Mouse (Mus musculus): ENCODE measurements around the gene Rhbdf2. TPM values are rescaled to one million over a fixed set of nuclear protein-coding genes. Genes with fewer than 3 reads are reported as not detected.

Rhbdf2 gene
- total RNA-seq, 1 experiment = 29.3 TPM

GRCm38 (mm10) chr11:116661291-116661947, 34.6 kb upstream of the Rhbdf2 start:
- no peaks in the 10 kb centered on the region for H3K9me3 ChIP-seq (ENCODE audit: control insufficient read depth, insufficient read depth, low read depth, low read length)
- TF ChIP-seq CHD2 (IDR thresholded peaks at IDR 0.05; ENCODE audit: low read depth, low read length) = no peak
- TF ChIP-seq MAFK (IDR thresholded peaks at IDR 0.05; ENCODE audit: insufficient read depth, low read depth, low read length) = no peak
- no peak for TF ChIP-seq HCFC1 (IDR thresholded peaks at IDR 0.05; ENCODE audit: borderline replicate concordance, insufficient read depth, low read length)
- no peak for TF ChIP-seq ZNF384 (IDR thresholded peaks at IDR 0.05; ENCODE audit: low read depth, low read length)
- no peak for TF ChIP-seq ZC3H11A (IDR thresholded peaks at IDR 0.05; ENCODE audit: borderline replicate concordance, low read depth, low read length)
- no peak for DNase-seq (ENCODE audit: low read depth, low spot score)
- in situ Hi-C loops (cut with MboI; ENCODE audit: low sequenced_read_pairs in 2 of 2, unreplicated experiment in 2 of 2) = no loop called here
- H3K4me3 ChIP-seq (ENCODE audit: insufficient read depth in 1 of 2, low read depth in 1 of 2, low read length in 2 of 2, poor library complexity in 1 of 2, severe bottlenecking in 1 of 2) = no peak overlapping the region
- H3K9ac ChIP-seq (ENCODE audit: insufficient read depth, low read depth, low read length, poor library complexity, severe bottlenecking) = no peak overlapping the region
- no peak overlapping the region for H3K27ac ChIP-seq (ENCODE audit: insufficient read depth, low read depth, low read length, poor library complexity, severe bottlenecking)
- peaks cover 1 to 32% of the 10 kb centered on the region in 2 experiments; a peak in 2 of 4 replicates for H3K4me1 ChIP-seq (ENCODE audit: control insufficient read depth in 2 of 2, insufficient read depth in 2 of 2, low read length in 2 of 2, poor library complexity in 1 of 2)
- H3K36me3 ChIP-seq (ENCODE audit: control insufficient read depth, insufficient read depth, low read length, poor library complexity, severe bottlenecking) = no peaks in the 10 kb centered on the region

GRCm38 (mm10) chr11:116660181-116660580, 33.4 kb upstream of the Rhbdf2 start:
- DNase-seq (ENCODE audit: low read depth, low spot score) = no peak
- H3K4me1 ChIP-seq (ENCODE audit: control insufficient read depth in 2 of 2, insufficient read depth in 2 of 2, low read length in 2 of 2, poor library complexity in 1 of 2) = peaks cover 0 to 30% of the 10 kb centered on the region in 2 experiments; a peak in 2 of 4 replicates
- no peaks in the 10 kb centered on the region for H3K9me3 ChIP-seq (ENCODE audit: control insufficient read depth, insufficient read depth, low read depth, low read length)
- no peak overlapping the region for H3K9ac ChIP-seq (ENCODE audit: insufficient read depth, low read depth, low read length, poor library complexity, severe bottlenecking)
- H3K27ac ChIP-seq (ENCODE audit: insufficient read depth, low read depth, low read length, poor library complexity, severe bottlenecking) = no peak overlapping the region
- no peaks in the 10 kb centered on the region for H3K36me3 ChIP-seq (ENCODE audit: control insufficient read depth, insufficient read depth, low read length, poor library complexity, severe bottlenecking)
- no peak overlapping the region for H3K4me3 ChIP-seq (ENCODE audit: insufficient read depth in 1 of 2, low read depth in 1 of 2, low read length in 2 of 2, poor library complexity in 1 of 2, severe bottlenecking in 1 of 2)
- in situ Hi-C loops (cut with MboI; ENCODE audit: low sequenced_read_pairs in 2 of 2, unreplicated experiment in 2 of 2) = no loop called here
- TF ChIP-seq ZC3H11A (IDR thresholded peaks at IDR 0.05; ENCODE audit: borderline replicate concordance, low read depth, low read length) = no peak
- no peak for TF ChIP-seq MAFK (IDR thresholded peaks at IDR 0.05; ENCODE audit: insufficient read depth, low read depth, low read length)
- TF ChIP-seq HCFC1 (IDR thresholded peaks at IDR 0.05; ENCODE audit: borderline replicate concordance, insufficient read depth, low read length) = no peak
- TF ChIP-seq ZNF384 (IDR thresholded peaks at IDR 0.05; ENCODE audit: low read depth, low read length) = no peak
- TF ChIP-seq CHD2 (IDR thresholded peaks at IDR 0.05; ENCODE audit: low read depth, low read length) = no peak

- peaks cover 0 to 32% of the 10 kb centered on the region in 2 experiments; a peak in 2 of 4 replicates for H3K4me1 ChIP-seq (ENCODE audit: control insufficient read depth in 2 of 2, insufficient read depth in 2 of 2, low read length in 2 of 2, poor library complexity in 1 of 2)
- no peak overlapping the region for H3K27ac ChIP-seq (ENCODE audit: insufficient read depth, low read depth, low read length, poor library complexity, severe bottlenecking)
- H3K4me3 ChIP-seq (ENCODE audit: insufficient read depth in 1 of 2, low read depth in 1 of 2, low read length in 2 of 2, poor library complexity in 1 of 2, severe bottlenecking in 1 of 2) = peak overlapping the region; percentile 23 to 26; a peak in 2 of 4 replicates
Measured at GRCm38 (mm10) chr11:116659027-116659621, 32.3 kb upstream of the Rhbdf2 start.

GRCm38 (mm10) chr11:116658238-116658637, 31.4 kb upstream of the Rhbdf2 start:
- TF ChIP-seq ZC3H11A (IDR thresholded peaks at IDR 0.05; ENCODE audit: borderline replicate concordance, low read depth, low read length) (no peak), HCFC1 (IDR thresholded peaks at IDR 0.05; ENCODE audit: borderline replicate concordance, insufficient read depth, low read length) (no peak), CHD2 (IDR thresholded peaks at IDR 0.05; ENCODE audit: low read depth, low read length) (no peak), MAFK (IDR thresholded peaks at IDR 0.05; ENCODE audit: insufficient read depth, low read depth, low read length) (no peak), ZNF384 (IDR thresholded peaks at IDR 0.05; ENCODE audit: low read depth, low read length) (no peak)
- Histone ChIP-seq H3K4me3 (ENCODE audit: insufficient read depth in 1 of 2, low read depth in 1 of 2, low read length in 2 of 2, poor library complexity in 1 of 2, severe bottlenecking in 1 of 2) (no peak overlapping the region), H3K36me3 (ENCODE audit: control insufficient read depth, insufficient read depth, low read length, poor library complexity, severe bottlenecking) (no peaks in the 10 kb centered on the region), H3K9ac (ENCODE audit: insufficient read depth, low read depth, low read length, poor library complexity, severe bottlenecking) (peak overlapping the region; percentile 15; the same call in 1 of the 2 replicates), H3K9me3 (ENCODE audit: control insufficient read depth, insufficient read depth, low read depth, low read length) (no peaks in the 10 kb centered on the region), H3K4me1 (ENCODE audit: control insufficient read depth in 2 of 2, insufficient read depth in 2 of 2, low read length in 2 of 2, poor library complexity in 1 of 2) (peaks cover 0 to 33% of the 10 kb centered on the region in 2 experiments; a peak in 2 of 4 replicates), H3K27ac (ENCODE audit: insufficient read depth, low read depth, low read length, poor library complexity, severe bottlenecking) (no peak overlapping the region)
- in situ Hi-C loops (cut with MboI; ENCODE audit: low sequenced_read_pairs in 2 of 2, unreplicated experiment in 2 of 2) = no loop called here
- DNase-seq (ENCODE audit: low read depth, low spot score) = no peak

More at GRCm38 (mm10) chr11:116659027-116659621, 32.3 kb upstream of the Rhbdf2 start:
- Histone ChIP-seq H3K9ac (ENCODE audit: insufficient read depth, low read depth, low read length, poor library complexity, severe bottlenecking) (peak overlapping the region; percentile 29; the same call in 1 of the 2 replicates), H3K9me3 (ENCODE audit: control insufficient read depth, insufficient read depth, low read depth, low read length) (no peaks in the 10 kb centered on the region), H3K36me3 (ENCODE audit: control insufficient read depth, insufficient read depth, low read length, poor library complexity, severe bottlenecking) (no peaks in the 10 kb centered on the region)
- in situ Hi-C loops (cut with MboI; ENCODE audit: low sequenced_read_pairs in 2 of 2, unreplicated experiment in 2 of 2) = no loop called here
- DNase-seq (ENCODE audit: low read depth, low spot score) = no peak
- TF ChIP-seq ZNF384 (IDR thresholded peaks at IDR 0.05; ENCODE audit: low read depth, low read length) (no peak), CHD2 (IDR thresholded peaks at IDR 0.05; ENCODE audit: low read depth, low read length) (no peak), MAFK (IDR thresholded peaks at IDR 0.05; ENCODE audit: insufficient read depth, low read depth, low read length) (no peak), ZC3H11A (IDR thresholded peaks at IDR 0.05; ENCODE audit: borderline replicate concordance, low read depth, low read length) (no peak), HCFC1 (IDR thresholded peaks at IDR 0.05; ENCODE audit: borderline replicate concordance, insufficient read depth, low read length) (no peak)

All from ES-E14 (cell line).